Mouse (Mus musculus) kidney, adult 2 months (tissue): Measurements from ENCODE around the gene Rin3.

Experiments used
- CTCF ChIP-seq: fragments of 200-500 bp; conservative IDR thresholded peaks from 2 replicates; pipeline ENCODE4 v1.5.1; 2011; ENCODE audit warnings: low read depth, mild to moderate bottlenecking, control low read depth, low read length, moderate library complexity, mixed read lengths; ENCODE audit not compliant: insufficient read depth, insufficient read length
- POLR2A ChIP-seq: fragments of 200-500 bp; IDR thresholded peaks from one replicate; pipeline ENCODE4 v1.6.1; 2011; ENCODE audit warnings: low read depth, low read length, control low read depth

GRCm38 (mm10) chr12:102333101-102333500 is 50.3 kb downstream of the Rin3 start:
- TF ChIP-seq CTCF, result no peak
- TF ChIP-seq POLR2A, result no peak
